Mouse (Mus musculus) embryonic facial prominence, embryonic 12.5 days (tissue): ENCODE measurements around the gene Pcbp3. TPM values are rescaled to one million over a fixed set of nuclear protein-coding genes. Genes with fewer than 3 reads are reported as not detected.
"Not testable (repeated sequence)": the region's sequence is repeated elsewhere in the genome, so short reads cannot be mapped to it uniquely, and the experiment has no call there.

Experiments used
- ATAC-seq: fragments of 200-750 bp; cut with Nextera tagmentation; 2 replicates; pipeline ENCODE4 v1.8.0; 2017; ENCODE audit not compliant: insufficient number of reproducible peaks, insufficient read depth, low FRiP score, low TSS enrichment
- H3K27ac ChIP-seq: fragments of 300-500 bp; sonication (generic); 2 replicates; pipeline ENCODE4 v1.5.1; 2016; ENCODE audit warnings: mild to moderate bottlenecking
- H3K27me3 ChIP-seq: fragments of 300-500 bp; sonication (generic); 2 replicates; pipeline ENCODE4 v1.6.1; 2016; ENCODE audit warnings: mild to moderate bottlenecking, moderate library complexity
- H3K36me3 ChIP-seq: fragments of 300-500 bp; sonication (generic); 2 replicates; pipeline ENCODE4 v1.6.1; 2016; ENCODE audit warnings: mild to moderate bottlenecking
- H3K4me1 ChIP-seq: fragments of 300-500 bp; sonication (generic); 2 replicates; pipeline ENCODE4 v1.6.1; 2016
- H3K4me2 ChIP-seq: fragments of 300-500 bp; sonication (generic); replicated peaks from 2 replicates; pipeline ENCODE4 v1.6.1; 2016; ENCODE audit warnings: mild to moderate bottlenecking, moderate library complexity
- H3K4me3 ChIP-seq: fragments of 300-500 bp; sonication (generic); 2 replicates; pipeline ENCODE4 v1.5.1; 2016; ENCODE audit warnings: mild to moderate bottlenecking
- H3K9ac ChIP-seq: fragments of 300-500 bp; sonication (generic); 2 replicates; pipeline ENCODE4 v1.6.1; 2016; ENCODE audit warnings: mild to moderate bottlenecking, moderate library complexity
- H3K9me3 ChIP-seq: fragments of 300-500 bp; sonication (generic); 2 replicates; pipeline ENCODE4 v1.6.1; 2016; ENCODE audit warnings: mild to moderate bottlenecking, moderate library complexity
- WGBS: fragments of 180-500 bp; shearing (Covaris S2); methylation state at CpG from one replicate; pipeline ENCODE4 v1.1.7; 2016; 5-methylcytosine and 5-hydroxymethylcytosine counted together
- polyA plus RNA-seq: library from polyadenylated mRNA; unstranded; fragments of >200 nt; fragmentation: Nextera tagmentation; extraction: Ambion mirVana; gene quantifications from 2 replicates; pipeline ENCODE4 v1.2.1, GENCODE M21; 2016

Pcbp3 gene
- polyA plus RNA-seq, 1 experiment from 2014 or later: 52.5 TPM

- no peak for ATAC-seq
- H3K27ac ChIP-seq: no peak overlapping the region
- no peak overlapping the region for H3K4me3 ChIP-seq
- H3K9me3 ChIP-seq: 0 out of 2 replicates have a peak, but pooled peaks cover 3% of the 10 kb centered on the region
- WGBS: 79% methylated on average over 3 of the region's 3 CpGs
- H3K36me3 ChIP-seq: no peaks in the 10 kb centered on the region
- H3K4me2 ChIP-seq: no peak overlapping the region
- no peaks in the 10 kb centered on the region for H3K27me3 ChIP-seq
- no peak overlapping the region for H3K9ac ChIP-seq
- no peaks in the 10 kb centered on the region for H3K4me1 ChIP-seq
These were observed 208.0 kb downstream of the Pcbp3 start for GRCm38 (mm10) chr10:76753640-76754039.

DNA sequence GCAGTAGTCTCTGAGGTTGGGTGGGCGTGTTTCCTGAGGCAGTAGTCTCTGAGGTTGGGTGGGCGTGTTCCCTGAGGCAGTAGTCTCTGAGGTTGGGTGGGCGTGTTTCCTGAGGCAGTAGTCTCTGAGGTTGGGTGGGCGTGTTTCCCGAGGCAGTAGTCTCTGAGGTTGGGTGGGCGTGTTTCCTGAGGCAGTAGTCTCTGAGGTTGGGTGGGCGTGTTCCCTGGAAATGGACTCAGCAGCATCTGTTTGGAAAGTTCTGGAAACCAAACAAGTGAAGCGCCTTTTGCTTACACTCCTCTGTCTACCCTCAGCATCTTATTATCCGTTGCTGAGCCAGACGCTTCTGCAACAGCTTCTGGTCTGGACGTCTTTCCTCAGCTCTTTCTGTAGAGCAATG, 217.4 kb downstream of the Pcbp3 start:
- not testable (repeated sequence) for H3K27ac ChIP-seq, H3K4me3 ChIP-seq, H3K9me3 ChIP-seq, ATAC-seq, H3K4me1 ChIP-seq, H3K36me3 ChIP-seq, H3K4me2 ChIP-seq, H3K9ac ChIP-seq, H3K27me3 ChIP-seq
- WGBS: 54% methylated on average over 11 of the region's 11 CpGs

- Histone ChIP-seq H3K36me3 (no peaks in the 10 kb centered on the region), H3K9me3 (no peaks in the 10 kb centered on the region), H3K9ac (no peak overlapping the region), H3K27me3 (no peaks in the 10 kb centered on the region), H3K27ac (no peak overlapping the region), H3K4me3 (no peak overlapping the region), H3K4me2 (no peak overlapping the region), H3K4me1 (peaks cover 23% of the 10 kb centered on the region)
- WGBS: 71% methylated on average over 8 of the region's 8 CpGs
- no peak for ATAC-seq
These were observed 224.9 kb downstream of the Pcbp3 start for GRCm38 (mm10) chr10:76736764-76737163.

- Histone ChIP-seq H3K4me3 (no peak overlapping the region), H3K27ac (no peak overlapping the region), H3K36me3 (no peaks in the 10 kb centered on the region), H3K9ac (no peak overlapping the region), H3K4me1 (peaks cover 39% of the 10 kb centered on the region), H3K4me2 (no peak overlapping the region), H3K27me3 (no peaks in the 10 kb centered on the region), H3K9me3 (no peaks in the 10 kb centered on the region)
- no peak for ATAC-seq
- 3% methylated on average over 4 of the region's 4 CpGs for WGBS
These were observed 226.7 kb downstream of the Pcbp3 start for GRCm38 (mm10) chr10:76734979-76735378.

GRCm38 (mm10) chr10:76733677-76734068, 228.0 kb downstream of the Pcbp3 start:
- no peaks in the 10 kb centered on the region for H3K27me3 ChIP-seq
- H3K27ac ChIP-seq: peak overlapping the region; percentile 93
- 45% methylated on average over 3 of the region's 3 CpGs for WGBS
- peak overlapping the region; percentile 39 for H3K9ac ChIP-seq
- peaks cover 47% of the 10 kb centered on the region for H3K4me1 ChIP-seq
- ATAC-seq: peak; percentile 2; the same call in 1 of the 2 replicates
- H3K9me3 ChIP-seq: no peaks in the 10 kb centered on the region
- H3K4me3 ChIP-seq: no peak overlapping the region
- H3K36me3 ChIP-seq: no peaks in the 10 kb centered on the region
- H3K4me2 ChIP-seq: peak overlapping the region; percentile 37

DNA sequence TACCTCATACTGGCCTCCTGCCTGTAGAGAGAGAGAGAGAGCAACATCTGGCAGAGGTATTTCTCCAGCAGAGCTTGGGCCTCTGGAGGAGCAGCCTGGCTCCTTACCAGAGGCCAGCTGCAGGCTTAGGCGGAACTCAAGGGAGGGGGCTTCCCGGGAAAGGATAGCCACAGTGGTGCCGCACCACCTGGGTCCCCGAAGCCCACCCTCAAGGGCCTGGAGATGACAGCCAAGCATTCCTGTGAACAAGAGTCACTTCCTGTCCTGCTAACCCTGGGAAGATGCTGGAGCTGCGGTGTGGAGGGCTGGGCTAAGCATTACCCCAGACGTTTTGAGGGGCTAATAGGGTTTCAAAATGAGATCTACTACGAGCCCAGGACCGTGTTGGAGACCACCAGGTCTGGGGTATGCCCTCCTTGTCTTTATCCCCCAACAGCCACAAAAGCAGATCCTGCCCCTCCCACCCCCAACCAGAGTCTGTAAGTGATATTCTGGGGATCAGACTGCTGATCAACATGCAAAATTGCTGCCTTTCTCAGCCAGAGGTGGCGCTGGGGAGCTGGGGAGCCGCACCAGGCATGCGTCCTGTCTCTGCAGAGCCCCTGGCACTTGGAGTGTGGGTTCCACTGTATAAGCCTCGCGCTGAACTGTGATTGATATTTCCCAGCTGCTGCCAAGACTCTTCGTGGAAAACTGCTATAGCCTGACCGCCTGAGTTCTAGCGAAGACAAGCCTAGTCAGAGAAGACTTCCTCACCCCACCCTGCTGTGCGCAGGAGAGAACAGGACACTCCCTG, 228.6 kb downstream of the Pcbp3 start:
- Histone ChIP-seq H3K4me1 (peaks cover 52% of the 10 kb centered on the region), H3K9ac (peak overlapping the region; percentile 39)

DNA sequence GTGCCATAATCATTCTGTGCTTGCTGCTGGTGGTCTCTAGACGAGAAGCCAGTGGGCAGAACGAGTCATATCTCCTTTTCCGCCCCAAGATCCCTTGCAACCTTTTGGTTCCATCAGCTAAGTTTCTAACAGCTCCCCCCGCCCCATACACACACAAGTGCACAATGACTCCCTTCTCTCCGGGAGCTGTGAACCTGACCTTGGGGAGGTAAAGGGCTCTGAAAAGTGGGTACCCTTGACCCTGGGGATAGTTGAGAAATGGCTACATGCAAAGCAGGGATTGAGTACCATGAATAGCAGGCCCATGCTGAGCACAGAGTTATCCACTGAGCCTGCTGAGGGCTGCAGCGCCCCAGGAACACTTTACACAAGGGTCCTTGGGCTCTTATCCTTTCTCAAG, 229.3 kb downstream of the Pcbp3 start:
- peak overlapping the region; percentile 37 for H3K4me2 ChIP-seq
- no peak overlapping the region for H3K4me3 ChIP-seq
- H3K27me3 ChIP-seq: no peaks in the 10 kb centered on the region
- no peaks in the 10 kb centered on the region for H3K36me3 ChIP-seq
- H3K9me3 ChIP-seq: no peaks in the 10 kb centered on the region
- peak overlapping the region; percentile 5; the same call in 1 of the 2 replicates for H3K9ac ChIP-seq
- H3K4me1 ChIP-seq: peaks cover 54% of the 10 kb centered on the region
- no peak for ATAC-seq
- WGBS: 56% methylated on average over 6 of the region's 6 CpGs
- peak overlapping the region; percentile 93 for H3K27ac ChIP-seq

More for the DNA sequence above, 228.6 kb downstream of the Pcbp3 start:
- WGBS: 8% methylated on average over 17 of the region's 17 CpGs
- peak overlapping the region; percentile 93 for H3K27ac ChIP-seq
- no peaks in the 10 kb centered on the region for H3K36me3 ChIP-seq
- peak overlapping the region; percentile 37 for H3K4me2 ChIP-seq
- H3K27me3 ChIP-seq: no peaks in the 10 kb centered on the region
- H3K9me3 ChIP-seq: no peaks in the 10 kb centered on the region
- peak; percentile 86 for ATAC-seq
- 0 out of 2 replicates have a peak overlapping the region, but pooled peaks have one; percentile 9 for H3K4me3 ChIP-seq

DNA sequence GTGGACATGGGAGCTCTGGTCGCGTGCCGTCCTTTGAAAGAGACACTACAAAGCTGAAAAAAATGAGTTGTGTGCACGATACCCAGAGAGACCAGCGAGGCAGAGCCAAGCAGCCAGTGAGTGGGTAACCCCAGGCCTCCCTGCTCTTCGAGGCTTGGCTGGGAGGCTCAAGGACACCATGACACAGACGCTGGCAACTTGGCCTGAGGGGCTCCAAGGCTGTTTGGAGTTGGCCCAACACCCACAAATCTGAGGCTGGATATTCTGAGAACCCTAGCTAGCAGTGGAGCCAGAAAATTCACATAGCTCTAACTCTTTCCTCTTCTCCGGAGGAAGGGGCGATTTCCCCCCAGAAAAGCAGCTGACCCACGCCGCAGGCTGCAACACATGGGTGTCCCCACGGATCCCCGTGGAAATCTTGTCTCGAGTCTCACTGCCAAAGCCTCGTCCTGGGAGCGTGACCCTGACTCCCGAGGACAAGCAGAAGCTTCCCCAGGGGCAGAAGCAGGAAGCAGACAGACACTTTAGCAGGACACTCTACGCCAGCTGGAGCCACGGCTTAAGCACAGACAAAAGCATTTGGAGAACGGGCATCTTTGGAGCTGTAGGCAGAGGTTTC, 230.0 kb downstream of the Pcbp3 start:
- Histone ChIP-seq H3K27ac (peak overlapping the region; percentile 93), H3K36me3 (no peaks in the 10 kb centered on the region), H3K4me1 (peaks cover 57% of the 10 kb centered on the region), H3K9ac (0 out of 2 replicates have a peak overlapping the region, but pooled peaks have one; percentile 5), H3K4me3 (no peak overlapping the region), H3K27me3 (no peaks in the 10 kb centered on the region), H3K4me2 (no peak overlapping the region), H3K9me3 (no peaks in the 10 kb centered on the region)
- WGBS: 56% methylated on average over 20 of the region's 20 CpGs
- no peak for ATAC-seq

DNA sequence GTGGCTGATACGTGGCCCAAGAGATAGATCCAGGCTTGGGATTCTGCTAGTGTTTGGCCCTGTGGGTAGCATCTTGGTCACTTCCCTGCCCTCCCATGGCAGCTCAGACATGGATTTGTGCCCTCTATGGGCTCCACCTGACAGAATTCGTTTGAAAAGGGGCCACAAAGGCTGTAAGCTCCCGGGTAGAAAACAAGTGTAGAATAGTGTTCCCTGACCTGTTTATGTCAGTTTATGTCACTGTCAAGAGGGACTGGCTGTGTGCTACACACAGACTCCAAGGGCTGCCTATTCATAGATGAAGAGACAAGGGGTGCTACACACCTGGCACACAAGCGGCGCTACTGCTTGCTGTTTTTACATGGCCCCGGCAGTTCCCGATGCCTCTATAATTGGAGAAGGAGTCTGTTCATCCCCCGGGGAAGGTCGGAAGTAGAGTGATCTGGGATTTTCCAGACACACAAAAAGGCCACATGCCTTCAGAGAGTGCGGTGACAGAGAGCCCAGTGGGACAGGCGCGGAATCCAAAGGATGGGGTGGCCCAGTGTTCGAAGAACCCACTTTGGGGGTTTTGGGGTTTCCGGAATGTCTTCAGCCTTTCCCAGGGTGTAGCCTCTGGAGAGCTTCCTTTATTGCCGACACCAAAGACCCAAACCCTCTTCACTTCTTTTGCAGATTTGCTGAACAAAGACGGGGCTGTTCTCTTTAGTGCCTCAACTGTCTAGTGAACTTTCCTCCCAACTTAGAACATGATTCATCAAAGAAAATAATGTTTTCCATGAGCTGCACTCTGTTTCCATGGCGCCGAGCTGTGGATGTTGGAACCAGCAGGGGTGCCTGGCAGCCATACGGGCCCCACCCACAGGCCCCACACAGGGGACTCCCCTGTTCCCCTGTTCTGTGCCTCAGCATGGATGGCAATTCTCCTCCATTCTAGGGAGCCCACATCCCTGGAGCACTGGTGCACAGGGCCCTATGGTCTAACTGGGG, 231.8 kb downstream of the Pcbp3 start:
- 76% methylated on average over 19 of the region's 19 CpGs for WGBS
- Histone ChIP-seq H3K4me3 (no peak overlapping the region), H3K9me3 (no peaks in the 10 kb centered on the region), H3K27me3 (no peaks in the 10 kb centered on the region), H3K9ac (no peak overlapping the region), H3K36me3 (no peaks in the 10 kb centered on the region), H3K4me1 (peaks cover 70% of the 10 kb centered on the region), H3K4me2 (no peak overlapping the region), H3K27ac (no peak overlapping the region)
- ATAC-seq: no peak

DNA sequence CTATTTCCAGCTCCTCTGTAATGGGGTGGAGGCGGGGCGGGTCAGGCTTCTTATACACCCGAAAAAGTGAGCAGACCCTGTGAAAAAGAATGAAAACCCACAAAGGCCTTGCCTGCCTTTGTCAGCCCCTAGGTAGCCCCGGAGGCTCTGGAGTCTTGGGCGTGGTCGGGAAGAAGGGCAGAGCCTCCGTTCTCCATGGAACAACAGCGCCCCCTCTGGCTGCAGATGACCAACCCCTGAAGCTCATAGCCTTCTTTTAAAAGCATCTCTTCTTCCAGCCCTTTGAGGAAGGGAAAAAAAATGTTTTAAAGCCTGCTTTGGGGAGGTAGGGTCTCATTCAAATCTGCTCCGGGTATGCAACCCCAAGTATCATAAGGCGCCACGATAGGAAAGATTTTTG, 233.3 kb downstream of the Pcbp3 start:
- no peaks in the 10 kb centered on the region for H3K27me3 ChIP-seq
- no peak for ATAC-seq
- H3K4me3 ChIP-seq: no peak overlapping the region
- peaks cover 69% of the 10 kb centered on the region for H3K4me1 ChIP-seq
- H3K9me3 ChIP-seq: no peaks in the 10 kb centered on the region
- no peak overlapping the region; the same call in 1 of the 2 replicates for H3K4me2 ChIP-seq
- 16% methylated on average over 11 of the region's 11 CpGs for WGBS
- no peak overlapping the region for H3K9ac ChIP-seq
- H3K36me3 ChIP-seq: 0 out of 2 replicates have a peak, but pooled peaks cover 1% of the 10 kb centered on the region
- no peak overlapping the region for H3K27ac ChIP-seq

- Histone ChIP-seq H3K27me3 (no peaks in the 10 kb centered on the region), H3K4me2 (no peak overlapping the region), H3K36me3 (peaks cover 12% of the 10 kb centered on the region), H3K9me3 (no peaks in the 10 kb centered on the region), H3K4me1 (peaks cover 63% of the 10 kb centered on the region), H3K4me3 (no peak overlapping the region), H3K27ac (no peak overlapping the region), H3K9ac (no peak overlapping the region)
- 87% methylated on average over 7 of the region's 7 CpGs for WGBS
- ATAC-seq: no peak
These were observed 234.4 kb downstream of the Pcbp3 start for GRCm38 (mm10) chr10:76727301-76727700.
